Mouse (Mus musculus) forebrain, embryonic 16.5 days (tissue): ENCODE results near the gene Cfap36. TPM values are rescaled to one million over a fixed set of nuclear protein-coding genes. Genes with fewer than 3 reads are reported as not detected.
A peak's percentile ranks its signal among the peaks of the same experiment; 100 is the strongest.

Experiments used
- ATAC-seq: fragments of 200-750 bp; cut with Nextera tagmentation; 2 replicates; pipeline ENCODE4 v1.8.0; 2017; ENCODE audit warnings: mild to moderate bottlenecking, moderate library complexity
- H3K27ac ChIP-seq: fragments of 300-500 bp; sonication (generic); 2 replicates; pipeline ENCODE4 v1.5.1; 2014; ENCODE audit warnings: low read length, control low read depth
- H3K27me3 ChIP-seq: fragments of 300-500 bp; sonication (generic); replicated peaks from 2 replicates; pipeline ENCODE4 v1.6.1; 2014; ENCODE audit warnings: low read length; ENCODE audit not compliant: control insufficient read depth, insufficient read depth
- H3K36me3 ChIP-seq: fragments of 300-500 bp; sonication (generic); 2 replicates; pipeline ENCODE4 v1.6.1; 2014; ENCODE audit not compliant: control insufficient read depth, insufficient read depth
- H3K4me1 ChIP-seq: fragments of 300-500 bp; sonication (generic); replicated peaks from 2 replicates; pipeline ENCODE4 v1.6.1; 2014; ENCODE audit warnings: low read length; ENCODE audit not compliant: control insufficient read depth, insufficient read depth
- H3K4me2 ChIP-seq: fragments of 300-500 bp; sonication (generic); 2 replicates; pipeline ENCODE4 v1.6.1; 2014; ENCODE audit warnings: mild to moderate bottlenecking, low read length, control low read depth
- H3K4me3 ChIP-seq: fragments of 300-500 bp; sonication (generic); replicated peaks from 2 replicates; pipeline ENCODE4 v1.5.1; 2014; ENCODE audit warnings: mild to moderate bottlenecking, low read length, control low read depth
- H3K9ac ChIP-seq: fragments of 300-500 bp; sonication (generic); replicated peaks from 2 replicates; pipeline ENCODE4 v1.6.1; 2014; ENCODE audit warnings: low read depth, low read length, control low read depth
- H3K9me3 ChIP-seq: fragments of 300-500 bp; sonication (generic); 2 replicates; pipeline ENCODE4 v1.6.1; 2016; ENCODE audit warnings: low read length; ENCODE audit not compliant: control insufficient read depth
- WGBS: fragments of 180-500 bp; shearing (Covaris S2); extraction: QIAGEN DNeasy Blood & Tissue Kit; methylation state at CpG from one replicate; pipeline ENCODE4 v1.1.7; 2014; 5-methylcytosine and 5-hydroxymethylcytosine counted together
- polyA plus RNA-seq: library from polyadenylated mRNA; unstranded; fragments of >200 nt; fragmentation: Nextera tagmentation; extraction: Ambion mirVana; gene quantifications from 2 replicates; pipeline ENCODE4 v1.2.1, GENCODE M21; 2015

Cfap36 gene
- polyA plus RNA-seq, 1 experiment from 2014 or later = 111 TPM

- Histone ChIP-seq H3K9me3 (no peaks in the 10 kb centered on the region), H3K4me2 (peak within 1 kb of the TSS; percentile 86), H3K27me3 (no peaks in the 10 kb centered on the region), H3K36me3 (no peaks in the 10 kb centered on the region), H3K4me3 (peak within 1 kb of the TSS; percentile 92), H3K27ac (peak within 1 kb of the TSS; percentile 97), H3K9ac (peak within 1 kb of the TSS; percentile 97), H3K4me1 (peaks cover 15% of the 10 kb centered on the region)
- peak; percentile 98 for ATAC-seq
- WGBS = under 1% methylated on average over 49 of the region's 50 CpGs
These were observed 74.6 kb downstream of the Cfap36 start, which contains the start of gene Ppp4r3b for GRCm38 (mm10) chr11:29172563-29173124. Ppp4r3b (plus strand) TSS chr11:29172890.

- Histone ChIP-seq H3K27me3 (no peaks in the 10 kb centered on the region), H3K36me3 (no peaks in the 10 kb centered on the region), H3K4me2 (peak overlapping the region; percentile 61), H3K4me3 (peak overlapping the region; percentile 92), H3K4me1 (peaks cover 15% of the 10 kb centered on the region), H3K9me3 (no peaks in the 10 kb centered on the region), H3K9ac (peak overlapping the region; percentile 97), H3K27ac (peak overlapping the region; percentile 41)
- under 1% methylated on average over 34 of the region's 34 CpGs for WGBS
- ATAC-seq = peak; percentile 22
These were observed 75.2 kb downstream of the Cfap36 start for GRCm38 (mm10) chr11:29171959-29172391.

Other genes with a start within 250 kb of the Cfap36 start
- 30.4 and 33.2 TPM in 2 replicates for gene Pnpt1, start 116.7 kb downstream of the Cfap36 start, polyA plus RNA-seq
- gene Ppp4r3b, start 74.5 kb downstream of the Cfap36 start, polyA plus RNA-seq = 90.3 and 115 TPM in 2 replicates
- gene Ccdc88a, start 126.2 kb upstream of the Cfap36 start, polyA plus RNA-seq = 84.7 and 85.4 TPM in 2 replicates